Mouse (Mus musculus) c-Kit-negative CD71-positive TER-119-positive erythroid progenitor cells, embryonic 14.5 days (primary cell): ENCODE data around the gene Mtfr2.

Source experiments
- DNase-seq: peaks from one replicate; pipeline ENCODE4 v3.0.0-alpha.2; 2013; ENCODE audit warnings: low read depth, low spot score

The Mtfr2 gene

DNA sequence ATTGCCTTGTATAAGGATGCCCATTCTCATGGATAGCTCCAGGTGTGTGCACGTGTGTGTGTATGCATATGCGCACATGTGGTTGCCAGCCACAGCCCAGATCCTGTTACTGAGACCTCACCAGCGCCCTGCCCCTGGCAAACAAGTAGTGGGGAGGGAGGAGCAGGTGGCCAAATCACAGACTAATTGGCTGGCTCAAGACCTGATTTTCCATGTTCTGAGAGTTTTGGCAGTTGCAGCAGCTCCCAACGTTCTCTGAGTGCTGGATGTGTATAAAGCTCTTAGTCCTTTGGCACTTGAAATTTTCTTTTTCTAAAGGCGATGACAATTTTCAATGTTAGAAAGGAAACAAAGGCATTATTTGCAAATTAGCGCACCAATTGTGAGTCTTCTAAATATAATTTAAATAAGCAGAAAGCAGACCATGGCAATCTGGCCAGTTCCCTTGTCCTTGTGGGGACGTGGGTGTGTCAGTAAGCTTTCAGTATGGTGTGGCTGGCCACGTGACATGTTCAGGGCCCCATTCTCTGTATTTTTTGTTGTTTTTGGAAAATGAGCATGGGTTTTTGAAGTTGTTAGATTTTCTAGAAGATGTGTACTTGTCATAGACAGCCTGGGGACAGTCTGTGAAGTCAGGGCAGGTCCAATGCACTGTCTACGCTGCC, 31.6 kb downstream of the Mtfr2 start:
- DNase-seq, result no peak

- no peak for DNase-seq
These were observed 33.2 kb downstream of the Mtfr2 start for GRCm38 (mm10) chr10:20380798-20381197.

DNA sequence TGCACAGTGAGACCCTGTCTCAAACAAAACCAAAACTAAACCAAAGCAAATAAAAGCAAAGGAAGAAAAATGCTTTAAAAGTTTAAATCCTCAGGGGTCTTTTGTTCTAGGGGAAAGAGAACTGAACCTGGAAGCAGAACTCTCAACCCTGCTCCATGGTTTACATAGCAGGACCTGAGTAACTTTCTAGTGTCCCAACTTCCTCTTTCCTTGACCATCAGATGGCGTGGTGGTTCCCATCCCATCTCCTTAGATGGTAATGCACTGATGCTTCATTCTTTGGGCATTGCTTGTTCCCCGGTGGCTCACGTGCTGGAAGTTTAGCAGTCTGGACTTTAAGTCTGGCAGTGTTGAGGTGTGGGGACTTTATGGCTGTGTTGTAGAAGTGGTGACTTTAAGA, 33.8 kb downstream of the Mtfr2 start:
- no peak for DNase-seq

DNA sequence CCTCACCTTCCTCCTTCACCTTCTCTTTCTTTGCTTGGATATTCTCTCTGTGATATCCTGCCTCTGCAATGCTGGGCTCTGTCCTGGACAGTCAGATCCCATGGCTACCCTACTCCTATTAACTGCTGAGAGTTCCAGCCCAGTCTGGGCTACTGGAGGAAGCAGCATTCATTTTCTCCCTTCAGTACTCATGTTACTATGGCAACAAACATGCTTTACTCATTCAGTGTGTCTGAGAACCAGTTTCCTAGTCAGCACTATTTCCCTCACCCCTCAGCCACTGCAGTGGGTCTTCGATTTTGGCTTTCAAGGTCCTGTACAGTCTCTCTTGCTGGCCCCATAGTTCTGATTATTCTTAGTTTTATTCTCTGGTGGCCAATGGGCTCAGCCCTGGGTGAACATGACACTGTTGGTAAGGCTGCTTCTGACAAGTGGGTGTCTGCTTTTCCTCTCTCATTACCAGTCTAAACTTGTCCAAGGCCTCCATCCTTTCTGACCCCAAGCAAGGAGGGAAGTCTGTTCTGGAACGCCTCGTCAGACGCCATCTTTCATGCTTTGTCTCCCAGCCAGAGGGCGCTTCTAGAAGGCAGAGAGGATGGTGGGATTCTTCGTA, 35.3 kb downstream of the Mtfr2 start:
- no peak for DNase-seq

DNA sequence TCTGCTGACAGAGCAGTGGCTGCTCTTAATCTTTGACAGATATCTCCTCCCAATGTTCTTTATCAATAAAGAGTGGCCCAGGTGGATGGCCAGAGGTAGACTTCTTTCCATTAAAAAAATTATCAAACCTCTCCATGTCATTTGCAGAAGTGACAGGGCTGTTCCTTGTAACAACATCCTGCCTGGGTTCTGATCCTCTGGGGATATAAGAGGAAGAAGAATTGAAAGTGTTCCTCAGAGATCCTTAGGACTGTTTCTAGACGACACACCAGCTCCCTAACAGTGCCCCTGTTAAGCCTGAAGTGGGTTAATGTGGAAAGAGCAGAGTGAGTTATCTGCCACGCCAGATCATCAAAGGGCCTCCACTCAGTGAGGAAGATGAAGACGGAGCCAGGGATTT, 43.0 kb downstream of the Mtfr2 start:
- DNase-seq, result no peak

DNA sequence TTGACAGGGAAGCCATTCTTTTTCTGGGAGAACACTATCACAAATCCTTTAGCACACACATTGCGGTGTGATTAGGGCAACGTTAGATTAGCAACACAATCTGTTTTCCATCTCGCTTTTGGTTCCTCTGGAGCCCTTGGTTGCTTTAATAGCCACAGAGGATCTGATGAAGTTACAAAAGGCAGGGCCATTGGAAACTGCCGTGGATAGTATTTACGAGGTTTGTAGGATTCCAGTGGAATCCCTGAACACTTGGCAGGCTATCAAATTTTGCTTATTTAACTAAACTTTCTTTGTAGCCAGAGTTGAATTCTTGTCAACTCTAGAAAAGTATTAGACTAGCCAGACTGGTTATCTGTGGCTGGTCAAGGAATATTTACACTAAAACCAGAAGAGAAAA, 47.2 kb downstream of the Mtfr2 start:
- no peak for DNase-seq

DNA sequence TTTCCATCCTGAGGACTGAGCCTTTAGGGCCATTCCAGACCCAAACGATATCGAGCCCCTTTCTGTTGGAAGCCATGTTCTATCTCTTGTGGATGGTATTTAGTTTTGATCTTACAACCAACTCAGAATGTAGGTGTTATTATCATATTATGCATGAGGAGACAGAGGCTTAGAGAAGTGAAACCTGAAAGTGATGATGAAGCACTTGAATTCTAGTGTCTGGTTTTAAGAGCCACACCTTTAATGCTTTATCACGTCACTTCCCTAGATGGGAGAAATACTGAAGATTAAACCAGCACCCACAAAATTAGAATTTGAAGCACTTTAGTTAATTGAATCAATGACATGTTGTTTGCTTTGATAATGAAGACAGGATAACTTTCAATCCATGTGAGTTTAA, 48.2 kb downstream of the Mtfr2 start:
- DNase-seq, result no peak

GRCm38 (mm10) chr10:20398224-20398623, 50.7 kb downstream of the Mtfr2 start:
- DNase-seq, result no peak

DNA sequence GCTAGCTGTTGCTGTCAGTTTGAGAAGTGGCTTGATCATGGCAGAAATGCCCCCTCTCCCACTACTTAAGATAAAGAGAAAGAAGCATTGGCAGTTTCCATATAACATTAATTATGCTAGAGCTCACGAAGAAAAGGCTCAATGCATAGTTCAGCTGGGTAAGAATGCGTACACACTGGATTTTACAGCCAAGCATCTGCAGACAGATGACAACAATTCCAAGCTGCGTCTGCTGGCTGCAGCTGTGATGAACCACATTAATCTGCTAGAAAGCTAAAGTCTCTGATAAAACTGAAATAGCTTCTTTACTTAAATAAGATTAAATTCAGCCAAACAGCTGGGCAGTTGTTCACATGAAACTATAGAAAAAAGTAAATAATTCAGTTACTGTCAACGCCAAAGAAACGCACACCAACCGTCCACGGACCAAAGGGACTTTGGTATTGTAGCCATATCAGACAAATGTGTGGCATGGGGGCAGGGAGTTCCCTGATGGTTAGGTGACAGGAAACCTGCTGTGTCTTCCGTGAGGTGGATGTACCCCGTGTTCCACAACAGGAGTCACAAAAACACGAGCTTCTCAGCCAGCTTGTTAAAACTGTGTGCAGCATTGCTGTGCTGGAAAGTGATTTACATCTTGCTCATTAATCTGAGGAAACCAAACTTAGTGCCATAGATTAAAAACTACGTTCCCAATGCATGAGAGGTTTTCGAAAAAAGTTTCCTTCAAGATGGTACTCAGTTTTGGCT, 51.2 kb downstream of the Mtfr2 start:
- no peak for DNase-seq

- DNase-seq, result no peak
These were observed 52.8 kb downstream of the Mtfr2 start for GRCm38 (mm10) chr10:20400406-20400805.

DNA sequence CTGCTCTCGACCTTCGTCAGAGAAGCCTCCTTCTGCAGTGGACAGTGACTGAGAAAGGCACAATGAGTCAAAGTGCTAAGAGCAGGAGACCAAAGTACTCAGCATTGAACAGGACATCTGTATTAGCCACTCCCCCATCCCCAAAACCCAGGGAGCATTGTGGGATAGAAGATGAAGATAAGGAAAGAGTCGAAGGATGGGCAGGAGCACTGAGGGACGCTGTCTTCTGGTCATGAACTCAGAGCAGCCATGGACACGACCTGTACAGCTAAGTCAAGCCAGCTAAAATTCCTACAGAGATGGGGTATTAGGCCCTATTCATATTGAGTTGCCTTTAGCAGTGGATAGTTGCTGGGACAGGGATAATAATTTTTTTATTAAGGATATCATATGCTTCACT, 55.4 kb downstream of the Mtfr2 start:
- DNase-seq, result no peak

- no peak for DNase-seq
These were observed 57.9 kb downstream of the Mtfr2 start for GRCm38 (mm10) chr10:20405471-20405870.

DNA sequence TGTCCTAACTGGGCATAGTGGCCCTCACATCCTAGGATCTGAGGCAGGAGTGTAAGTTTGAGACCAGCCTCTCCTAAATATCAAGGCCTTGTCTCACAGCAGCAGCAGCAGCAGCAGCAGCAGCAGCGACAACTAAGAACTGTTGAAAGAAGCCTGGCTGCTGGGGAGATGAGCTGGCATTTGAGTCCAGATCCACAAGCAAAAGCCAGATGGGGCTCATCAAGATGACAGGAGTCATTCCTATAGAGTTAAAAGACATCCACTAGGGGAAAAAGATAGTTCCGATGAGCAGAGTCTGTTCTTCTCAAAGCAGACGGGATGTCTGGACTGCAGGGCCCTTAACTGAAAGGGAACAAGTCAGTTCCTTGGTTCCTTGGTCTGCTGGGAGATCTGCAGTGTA, 60.8 kb downstream of the Mtfr2 start:
- DNase-seq, result no peak

GRCm38 (mm10) chr10:20409181-20409580, 61.6 kb downstream of the Mtfr2 start:
- no peak for DNase-seq
